Mouse (Mus musculus) fat pad, adult 2 months (tissue): ENCODE results near the gene Gm20388.
A peak's percentile ranks its signal among the peaks of the same experiment; 100 is the strongest.
"Not testable (repeated sequence)": the region's sequence is repeated elsewhere in the genome, so short reads cannot be mapped to it uniquely, and the experiment has no call there.

ENCODE experiments used
- DNase-seq: peaks from one replicate; pipeline ENCODE4 v3.0.0-alpha.2; 2011; ENCODE audit warnings: low read depth, low spot score; ENCODE audit errors: extremely low read depth

The Gm20388 gene

DNA sequence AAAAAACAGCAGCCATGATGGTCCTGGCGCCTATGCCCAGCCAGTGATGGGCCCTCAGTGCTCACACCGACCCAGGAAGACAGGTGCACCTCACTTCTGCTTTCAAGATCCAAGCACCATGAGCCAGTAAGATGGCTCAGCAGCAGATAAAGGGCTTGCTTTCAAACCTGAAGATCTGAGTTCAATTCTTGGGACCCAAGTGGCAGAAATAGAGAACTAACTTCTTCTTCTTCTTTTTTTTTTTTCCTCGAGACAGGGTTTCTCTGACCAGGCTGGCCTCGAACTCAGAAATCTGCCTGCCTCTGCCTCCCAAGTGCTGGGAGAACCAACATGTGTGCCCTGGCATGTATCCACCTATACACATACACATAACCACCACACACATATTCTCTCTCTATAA lies 3509.1 kb downstream of the Gm20388 start:
- DNase-seq, result no peak

DNA sequence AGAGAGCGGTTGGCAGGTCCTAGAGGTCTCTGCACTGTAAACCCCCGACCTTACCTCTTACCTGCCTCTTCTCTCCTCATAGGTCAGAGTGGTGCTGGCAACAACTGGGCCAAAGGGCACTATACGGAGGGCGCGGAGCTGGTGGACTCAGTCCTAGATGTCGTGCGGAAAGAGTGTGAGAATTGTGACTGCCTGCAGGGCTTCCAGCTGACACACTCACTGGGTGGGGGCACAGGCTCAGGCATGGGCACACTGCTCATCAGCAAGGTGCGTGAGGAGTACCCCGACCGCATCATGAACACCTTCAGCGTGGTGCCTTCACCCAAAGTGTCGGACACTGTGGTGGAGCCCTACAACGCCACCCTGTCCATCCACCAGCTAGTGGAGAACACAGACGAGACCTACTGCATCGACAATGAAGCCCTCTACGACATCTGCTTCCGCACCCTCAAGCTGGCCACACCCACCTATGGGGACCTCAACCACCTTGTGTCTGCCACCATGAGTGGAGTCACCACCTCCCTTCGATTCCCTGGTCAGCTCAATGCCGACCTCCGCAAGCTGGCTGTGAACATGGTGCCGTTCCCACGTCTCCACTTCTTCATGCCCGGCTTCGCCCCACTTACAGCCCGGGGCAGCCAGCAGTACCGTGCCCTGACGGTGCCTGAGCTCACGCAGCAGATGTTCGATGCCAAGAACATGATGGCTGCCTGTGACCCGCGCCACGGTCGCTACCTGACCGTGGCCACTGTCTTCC lies 3510.1 kb downstream of the Gm20388 start:
- DNase-seq, result no peak

DNA sequence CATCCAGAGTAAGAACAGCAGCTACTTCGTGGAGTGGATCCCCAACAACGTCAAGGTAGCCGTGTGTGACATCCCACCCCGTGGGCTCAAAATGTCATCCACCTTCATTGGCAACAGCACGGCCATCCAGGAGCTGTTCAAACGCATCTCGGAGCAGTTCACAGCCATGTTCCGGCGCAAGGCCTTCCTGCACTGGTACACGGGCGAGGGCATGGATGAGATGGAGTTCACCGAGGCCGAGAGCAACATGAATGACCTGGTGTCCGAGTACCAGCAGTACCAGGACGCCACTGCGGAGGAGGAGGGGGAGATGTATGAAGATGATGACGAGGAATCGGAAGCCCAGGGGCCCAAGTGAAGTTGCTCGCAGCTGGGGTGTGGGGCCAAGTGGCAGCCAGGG lies 3510.7 kb downstream of the Gm20388 start:
- no peak for DNase-seq

DNA sequence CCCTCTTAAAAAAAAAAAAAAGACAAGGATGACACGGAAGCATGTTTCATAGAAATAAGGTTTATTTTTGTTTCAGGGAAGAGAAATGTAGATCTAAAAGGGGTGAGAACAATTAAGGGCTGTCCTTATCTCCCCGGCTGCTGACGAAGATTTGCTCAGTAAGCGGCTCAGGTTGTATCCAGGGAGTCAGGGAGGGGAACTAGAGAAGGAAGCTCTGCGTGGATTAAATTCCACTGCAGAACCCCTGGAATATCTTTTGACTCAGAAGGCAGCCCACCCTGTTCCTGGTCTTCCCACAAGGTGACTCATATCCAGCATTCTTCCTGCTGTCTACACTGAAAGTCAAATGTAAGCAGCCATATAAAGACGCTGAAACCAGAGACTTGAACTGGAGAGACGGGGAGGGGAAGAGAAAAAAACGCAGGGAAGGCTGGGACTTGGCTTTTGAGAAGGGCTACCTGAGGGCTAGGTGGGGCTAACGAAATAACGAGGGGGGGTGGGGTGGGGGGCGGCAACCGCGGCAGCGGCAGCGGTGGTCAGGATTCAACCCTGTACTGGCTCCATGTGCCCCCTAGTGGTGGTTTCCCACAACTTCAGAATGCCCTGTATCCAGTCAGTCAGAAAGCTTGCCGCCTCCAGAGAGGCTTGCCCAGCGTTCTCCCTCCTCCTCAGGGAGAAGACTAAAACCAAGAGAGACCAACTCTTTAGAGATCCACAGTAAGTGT lies 3511.6 kb downstream of the Gm20388 start:
- DNase-seq, result no peak

DNA sequence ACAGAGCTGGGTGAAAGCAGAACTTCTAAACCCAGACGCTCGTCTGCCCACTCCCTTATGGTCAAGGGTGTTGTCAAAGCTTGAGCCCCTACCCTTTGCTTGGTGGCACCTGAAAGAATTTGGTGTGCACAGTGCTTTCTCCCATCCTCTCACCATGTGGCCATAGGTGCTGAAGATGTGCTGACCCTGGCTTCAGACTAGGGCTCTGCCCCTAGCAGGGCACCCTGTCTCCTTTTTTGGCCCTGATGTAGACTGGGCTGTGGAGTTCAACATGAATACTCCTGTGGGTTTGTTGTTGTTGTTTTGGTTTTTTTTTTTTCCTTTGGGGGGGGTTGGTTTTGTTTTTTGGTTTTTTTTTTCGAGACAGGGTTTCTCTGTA lies 3512.1 kb downstream of the Gm20388 start:
- no peak for DNase-seq

DNA sequence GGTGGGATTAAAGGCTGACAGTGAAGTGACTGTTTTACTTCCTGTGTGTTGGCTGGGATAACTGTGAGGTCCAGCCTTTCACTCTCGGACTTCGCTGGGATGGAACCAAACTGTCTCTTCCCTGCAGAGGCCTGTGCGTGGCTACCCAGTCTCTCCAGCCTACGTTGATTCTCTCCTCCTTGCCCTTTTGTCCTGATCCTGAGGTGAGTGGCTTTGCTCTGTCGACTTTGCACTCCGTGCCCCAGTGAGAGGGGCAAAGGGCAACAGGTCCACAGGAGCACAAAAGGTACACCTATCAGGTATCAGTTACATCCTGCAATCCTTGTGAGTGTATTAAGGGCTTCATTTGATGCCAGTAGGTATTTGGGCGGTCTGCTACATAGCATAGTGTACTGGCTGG lies 3512.8 kb downstream of the Gm20388 start, which contains the start of gene Def8:
Gene Def8, plus strand, starts transcription at position 87 of the 400 bp plus-strand sequence.
- no peak for DNase-seq

DNA sequence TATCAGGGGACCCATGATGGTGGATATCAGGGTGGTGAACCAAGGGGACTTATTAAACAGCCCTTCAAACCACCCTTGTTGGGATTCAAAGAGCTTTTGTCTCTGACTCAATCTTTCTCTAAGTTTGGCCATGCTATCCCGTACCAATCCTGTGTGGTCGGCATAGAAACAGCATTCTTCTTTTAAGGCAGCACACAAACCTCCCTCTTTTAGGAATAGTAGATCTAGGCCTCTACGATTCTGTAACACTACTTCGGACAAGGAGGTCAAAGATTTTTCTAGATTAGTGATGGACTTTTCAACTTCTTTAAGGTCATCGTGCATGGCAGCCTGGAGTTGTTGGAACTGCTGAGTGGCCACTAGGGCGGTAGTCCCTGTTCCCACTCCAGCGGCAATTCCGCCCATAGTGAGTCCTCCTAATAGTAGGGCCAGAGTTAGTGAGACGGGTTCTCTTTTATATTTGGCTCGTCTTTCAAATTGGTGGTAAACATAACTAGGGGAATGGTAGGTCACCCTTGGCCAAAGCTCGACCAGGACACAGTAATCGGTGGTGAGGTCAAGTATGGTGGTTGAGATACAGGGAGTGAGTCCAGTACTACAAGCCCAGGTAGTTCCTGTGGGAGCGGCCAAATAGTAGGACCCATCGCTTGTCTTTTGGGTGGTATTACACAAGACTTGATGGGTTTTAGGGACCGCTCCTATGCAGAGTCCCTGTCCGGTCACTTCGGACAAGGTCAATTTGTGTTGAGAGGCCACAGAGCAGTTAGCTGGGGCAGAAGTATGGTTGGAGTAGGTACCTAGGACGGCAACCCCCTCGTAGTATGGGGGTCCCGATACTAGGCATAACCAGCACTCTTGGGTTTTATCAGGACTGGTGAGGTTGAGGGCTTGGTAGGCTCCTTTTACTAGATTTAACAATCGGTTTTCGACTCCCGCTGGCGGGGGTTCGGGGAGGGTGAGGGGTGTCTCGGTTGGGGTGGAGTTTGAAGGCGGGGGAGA lies 3516.2 kb downstream of the Gm20388 start:
- no peak for DNase-seq

DNA sequence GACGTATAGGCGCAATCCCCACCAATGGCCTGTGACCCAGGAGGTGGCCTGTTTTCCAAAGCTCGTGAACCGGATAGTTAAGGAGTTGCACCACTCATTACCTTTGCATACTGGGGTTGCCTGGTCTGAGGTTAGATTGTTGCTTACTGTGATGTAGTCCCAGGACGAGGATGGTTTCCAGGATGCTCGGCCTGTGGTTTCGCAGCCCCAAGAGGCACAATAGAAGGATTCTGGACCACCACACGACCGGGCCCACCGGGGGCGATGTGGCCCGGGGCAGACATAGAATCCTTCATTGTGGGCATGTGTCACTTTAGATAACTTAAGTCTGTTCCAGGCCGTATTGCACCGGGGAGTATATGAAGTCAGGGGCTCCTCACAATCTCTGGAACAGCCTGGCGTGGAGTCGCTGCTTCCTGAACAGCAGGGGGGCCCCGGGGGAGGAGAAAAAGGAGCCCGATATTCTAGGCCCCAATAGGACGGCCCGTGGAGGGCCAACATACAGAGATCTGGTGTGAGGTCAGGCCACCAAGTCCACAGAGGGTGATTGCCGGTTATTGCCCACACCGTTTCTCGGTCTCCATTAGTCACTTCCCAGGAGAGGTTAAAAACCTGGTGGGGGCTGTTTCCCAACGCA lies 3517.1 kb downstream of the Gm20388 start:
- no peak for DNase-seq

DNA sequence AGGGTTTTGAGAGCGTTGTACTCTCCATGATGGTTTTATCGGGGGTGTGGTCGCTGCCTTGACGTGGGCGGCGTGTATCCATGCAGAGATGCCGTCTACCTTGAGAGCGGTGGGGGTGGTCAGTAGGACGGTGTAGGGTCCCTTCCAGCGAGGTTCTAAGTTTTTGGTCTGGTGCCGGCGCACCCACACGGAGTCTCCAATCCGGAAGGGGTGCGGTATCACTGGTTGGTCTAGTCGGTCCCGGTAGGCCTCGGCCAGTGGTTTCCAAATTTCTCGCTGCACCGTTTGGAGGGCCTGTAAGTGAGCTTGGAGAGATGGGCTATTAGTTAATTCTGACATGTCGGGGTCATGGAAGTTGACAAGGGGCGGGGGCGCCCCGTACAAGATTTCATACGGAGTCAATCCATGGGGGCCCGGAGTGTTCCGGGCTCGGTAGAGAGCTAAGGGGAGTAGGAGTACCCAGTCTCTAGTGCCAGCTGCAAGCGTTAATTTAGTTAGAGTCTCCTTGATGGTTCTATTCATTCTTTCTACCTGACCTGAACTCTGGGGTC lies 3517.8 kb downstream of the Gm20388 start:
- no peak for DNase-seq

DNA sequence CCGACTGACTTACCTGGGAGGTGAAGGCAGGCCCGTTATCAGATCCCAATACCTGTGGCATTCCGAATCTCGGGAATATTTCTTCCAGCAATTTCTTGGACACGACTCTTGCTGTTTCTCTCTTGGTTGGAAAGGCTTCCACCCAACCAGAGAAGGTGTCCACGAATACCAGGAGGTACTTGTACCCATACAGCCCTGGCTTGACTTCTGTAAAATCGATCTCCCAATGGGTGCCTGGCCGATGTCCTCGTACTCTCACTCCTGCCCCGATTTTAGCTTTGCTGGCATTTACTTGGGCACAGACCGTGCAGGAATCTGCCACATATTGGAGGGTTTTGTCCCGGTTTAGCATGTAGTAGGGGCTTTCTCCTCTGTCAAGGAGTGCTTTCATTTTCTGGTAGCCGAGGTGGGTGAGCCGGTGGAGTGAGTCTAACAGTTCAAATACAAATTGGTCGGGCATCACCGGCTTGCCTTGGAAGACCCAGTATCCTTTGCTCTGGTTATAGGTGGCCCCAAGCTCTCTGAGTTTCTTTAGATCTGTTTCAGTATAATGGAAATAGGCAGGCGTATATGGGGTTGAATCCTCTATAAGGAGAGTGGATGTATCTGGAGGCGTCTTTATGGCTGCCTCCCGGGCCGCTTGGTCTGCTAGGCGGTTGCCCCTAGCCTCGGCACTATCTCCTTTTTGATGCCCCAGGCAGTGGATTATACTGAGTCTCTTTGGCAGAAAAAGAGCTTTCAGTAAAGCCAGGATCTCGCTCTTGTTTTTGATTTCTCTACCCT lies 3518.5 kb downstream of the Gm20388 start:
- no peak for DNase-seq

DNA sequence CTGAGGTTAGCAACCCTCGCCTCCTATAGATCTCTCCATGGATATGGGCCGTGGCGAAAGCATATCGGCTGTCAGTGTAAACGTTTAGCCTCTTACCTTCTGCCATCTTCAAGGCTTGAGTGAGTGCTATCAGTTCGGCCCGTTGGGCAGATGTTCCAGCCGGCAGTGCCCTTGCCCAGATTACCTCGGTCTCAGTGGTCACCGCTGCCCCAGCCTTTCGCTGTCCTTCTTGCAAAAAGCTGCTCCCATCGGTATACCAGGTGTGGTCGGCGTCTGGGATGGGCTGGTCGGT lies 3519.0 kb downstream of the Gm20388 start:
- DNase-seq, result not testable (repeated sequence)

DNA sequence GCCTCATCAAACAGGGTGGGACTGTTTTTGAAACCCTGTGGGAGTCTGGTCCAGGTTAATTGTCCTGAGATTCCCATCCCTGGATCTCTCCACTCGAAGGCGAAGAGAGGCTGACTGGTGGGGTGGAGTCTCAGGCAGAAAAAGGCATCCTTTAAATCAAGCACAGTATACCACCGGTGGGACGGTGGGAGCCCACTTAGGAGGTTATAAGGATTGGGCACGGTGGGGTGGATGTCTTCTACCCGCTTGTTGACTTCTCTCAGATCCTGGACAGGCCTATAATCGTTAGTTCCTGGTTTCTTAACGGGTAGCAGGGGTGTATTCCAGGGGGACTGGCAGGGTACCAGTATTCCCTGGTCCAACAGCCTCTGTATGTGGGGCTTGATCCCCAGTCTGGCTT lies 3520.3 kb downstream of the Gm20388 start:
- not testable (repeated sequence) for DNase-seq

DNA sequence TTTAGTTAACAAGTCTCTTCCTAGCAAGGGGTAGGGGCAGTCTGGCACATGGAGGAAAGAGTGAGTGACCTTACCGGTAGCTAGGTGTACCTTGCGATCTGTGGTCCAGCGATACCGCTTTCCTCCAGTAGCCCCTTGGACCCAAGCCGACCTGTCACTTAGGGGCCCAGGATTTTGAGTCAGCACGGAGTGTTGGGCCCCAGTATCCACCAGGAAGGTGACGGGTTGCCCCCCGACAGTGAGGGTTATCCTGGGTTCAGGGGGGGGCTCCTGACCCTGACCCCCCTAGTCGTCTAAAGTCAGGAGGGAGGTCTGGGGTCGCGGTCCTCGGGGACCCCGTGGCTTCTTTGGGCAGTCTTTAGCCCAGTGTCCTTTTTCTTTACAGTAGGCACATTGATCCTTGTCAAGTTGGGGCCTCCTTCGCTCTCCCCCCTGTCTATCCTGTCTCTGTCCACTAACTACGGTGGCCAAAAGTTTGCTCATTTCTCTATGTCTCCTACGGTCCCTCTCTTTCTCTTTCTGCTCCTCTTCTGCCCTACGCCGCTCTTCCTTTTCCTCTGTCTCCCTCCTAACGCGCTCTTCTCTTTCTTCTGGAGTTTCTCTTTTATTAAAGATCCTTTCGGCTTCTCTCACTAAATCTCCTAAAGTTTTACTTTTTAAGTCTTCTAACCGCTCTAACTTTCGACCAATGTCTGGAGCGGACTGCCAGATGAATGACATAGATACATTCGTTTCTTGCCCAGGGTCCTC lies 3521.2 kb downstream of the Gm20388 start:
- DNase-seq, result no peak

DNA sequence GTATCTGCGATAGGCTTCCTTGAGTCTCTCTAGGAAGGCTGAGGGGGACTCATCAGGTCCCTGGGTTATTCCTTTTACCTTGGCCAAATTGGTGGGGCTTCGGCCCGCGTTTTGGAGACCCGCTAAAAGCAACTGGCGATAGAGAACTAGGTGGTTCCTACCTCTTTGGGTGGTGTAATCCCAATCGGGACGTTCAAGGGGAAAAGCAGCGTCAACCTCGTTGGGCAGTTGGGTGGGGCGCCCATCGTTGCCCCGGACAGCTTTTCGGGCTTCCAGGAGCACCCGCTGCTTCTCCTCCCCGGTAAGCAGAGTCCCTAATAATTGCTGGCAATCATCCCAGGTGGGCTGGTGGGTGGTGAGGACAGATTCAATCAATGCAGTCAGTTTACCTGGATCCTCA lies 3521.7 kb downstream of the Gm20388 start:
- DNase-seq, result no peak

DNA sequence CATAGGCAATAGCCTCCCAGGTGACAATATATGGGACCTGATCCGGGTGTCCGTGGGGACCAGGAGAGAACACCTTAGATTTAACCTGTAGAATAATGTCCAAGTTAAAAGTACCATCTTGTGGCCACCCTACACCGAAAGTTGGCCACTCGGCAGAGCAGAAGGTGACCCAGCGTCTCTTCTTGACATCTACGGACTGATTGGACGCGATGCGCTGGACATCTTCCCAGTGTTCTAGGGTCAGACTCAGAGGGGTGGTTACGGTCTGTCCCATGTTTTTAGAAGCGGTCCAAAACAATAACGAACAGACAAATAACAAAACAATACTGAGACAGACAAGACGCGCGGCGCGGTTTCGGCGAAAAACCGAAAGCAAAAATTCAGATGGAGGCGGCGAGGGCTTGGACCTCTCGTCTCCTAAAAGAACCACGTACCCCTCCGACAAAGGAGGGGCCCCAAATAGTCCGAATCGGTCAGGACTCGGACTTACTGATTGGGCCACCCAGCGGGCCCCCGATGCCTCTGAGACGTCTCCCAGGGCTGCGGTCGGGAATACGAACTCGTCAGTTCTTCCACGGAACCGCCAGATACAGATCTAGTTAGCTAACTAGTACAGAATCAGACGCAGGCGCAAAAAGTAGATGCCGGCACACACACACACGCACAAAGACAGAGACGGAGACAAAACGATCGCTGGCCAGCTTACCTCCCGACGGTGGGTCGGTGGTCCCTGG lies 3522.8 kb downstream of the Gm20388 start:
- DNase-seq, result not testable (repeated sequence)

DNA sequence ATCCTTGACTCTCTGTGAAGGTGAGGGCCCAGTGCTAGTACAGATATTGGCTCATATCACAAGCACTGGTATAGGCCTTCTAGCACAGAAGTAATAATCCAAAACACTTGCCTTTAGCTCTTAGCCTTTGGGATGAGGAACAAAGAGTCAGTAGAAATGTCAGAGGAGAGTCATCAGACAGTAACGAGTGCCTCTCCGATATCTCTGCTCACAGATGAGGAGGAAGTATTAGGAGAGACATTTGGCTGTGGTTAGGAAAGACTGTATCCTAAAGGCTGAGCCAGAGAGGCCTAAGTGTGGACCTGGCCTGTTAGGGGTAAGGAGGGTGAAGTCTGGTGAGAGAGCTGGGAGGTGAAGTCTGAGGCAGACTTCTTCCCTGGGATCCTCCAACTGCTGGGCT lies 3531.1 kb downstream of the Gm20388 start:
- no peak for DNase-seq

DNA sequence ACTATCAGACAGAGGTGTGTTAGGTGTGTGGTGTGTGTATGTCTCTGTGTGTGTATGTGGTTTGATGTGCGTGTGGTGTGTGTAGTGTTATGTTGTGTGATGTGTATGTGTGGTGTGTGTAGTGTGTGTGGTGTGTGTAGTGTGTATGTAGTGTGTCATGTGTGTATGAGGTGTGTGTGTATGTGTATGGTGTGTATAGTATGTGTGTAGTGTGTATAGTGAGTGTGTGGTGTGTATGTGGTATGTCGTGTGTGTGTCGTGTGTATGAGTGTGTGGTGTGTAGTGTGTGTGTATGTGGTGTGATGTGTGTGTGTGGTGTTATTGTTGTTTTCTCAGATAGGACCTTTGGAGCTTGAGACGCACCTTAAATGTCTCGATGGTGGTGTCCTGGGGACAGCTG lies 3531.7 kb downstream of the Gm20388 start:
- DNase-seq, result no peak

DNA sequence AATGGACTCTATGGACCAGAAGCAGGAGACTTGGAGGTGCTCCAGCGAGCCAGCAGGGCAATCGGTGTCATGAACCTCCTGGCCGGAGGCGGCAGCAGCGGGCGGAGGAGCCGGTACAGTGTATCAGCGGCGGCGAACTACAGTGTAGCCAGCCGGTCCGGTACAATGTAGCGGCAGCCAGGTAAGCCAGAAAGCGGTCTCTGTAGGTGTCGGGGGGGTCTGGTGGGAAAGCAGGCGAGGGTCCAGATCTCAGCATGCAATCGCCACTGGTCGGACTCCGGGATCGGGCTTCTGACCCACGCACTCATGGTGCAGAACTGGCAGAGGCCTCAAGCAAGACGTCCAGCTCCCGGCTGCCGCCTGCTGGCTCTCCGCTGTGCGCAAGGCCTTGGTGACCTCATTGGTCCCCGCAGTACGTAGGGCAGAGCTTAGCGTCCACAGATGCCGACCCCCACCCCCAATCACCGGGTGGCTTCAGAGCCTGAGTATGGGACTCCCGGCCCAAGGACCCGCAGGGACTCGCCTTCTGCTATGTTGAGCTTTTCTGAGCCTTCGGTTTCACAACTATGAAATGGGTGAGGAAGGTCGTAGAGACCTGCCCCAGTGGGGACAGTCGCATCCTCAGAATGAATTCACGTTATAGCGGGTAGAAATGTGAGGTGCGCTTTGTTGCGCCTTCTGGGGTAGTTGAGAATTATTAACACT lies 3532.4 kb downstream of the Gm20388 start:
- DNase-seq, result peak; percentile 25
